Comparison of ENCODE assay signal across 14 mouse cellular contexts in genomic region chr1:84722841-84723240, GRCm38 (mm10). TPM values are rescaled to one million over a fixed set of nuclear protein-coding genes. Genes with fewer than 3 reads are reported as not detected.
DNase-seq lines count a peak whose midpoint lies in the region; ATAC-seq and TF ChIP-seq lines count a peak whose summit lies in the region.
"Had no signal": no experiment of that assay in that cellular context is flagged by ENCODE, and none has a peak within 500 bp of the region (broad histone marks: within the 10 kb centered on the region; RNA-seq: fewer than 3 reads in every experiment).

No protein-coding gene starts in this region.

- no peak for ATAC-seq in liver, embryonic 11.5 days (replicated peaks; ENCODE audit: low FRiP score)
- ATAC-seq in granulocyte monocyte progenitor cell, adult 5-6 weeks (replicated peaks; ENCODE audit: poor library complexity, severe bottlenecking): peak; percentile 88
- ATAC-seq: forebrain, embryonic 14.5 days; hindbrain, postnatal 0 days had no signal

- no peaks in the 10 kb centered on the region for H3K27me3 ChIP-seq in liver, adult 2 months (ENCODE audit: control insufficient read depth, insufficient read depth, low read length)
- no peaks in the 10 kb centered on the region for H3K27me3 ChIP-seq in liver, embryonic 11.5 days (replicated peaks; ENCODE audit: control insufficient read depth, insufficient read depth, low read length)
- H3K27me3 ChIP-seq in midbrain, embryonic 10.5 days (ENCODE audit: low read depth, poor library complexity, severe bottlenecking): no peaks in the 10 kb centered on the region
- H3K27me3 ChIP-seq: liver, embryonic 13.5 days had no signal

- peaks cover 14% of the 10 kb centered on the region for H3K4me1 ChIP-seq in liver, adult 2 months (ENCODE audit: control insufficient read depth, insufficient read depth, low read length)
- no peaks in the 10 kb centered on the region for H3K4me1 ChIP-seq in liver, embryonic 11.5 days (replicated peaks; ENCODE audit: control insufficient read depth, insufficient read depth, low read length)
- no peaks in the 10 kb centered on the region for H3K4me1 ChIP-seq in midbrain, embryonic 10.5 days
- H3K4me1 ChIP-seq: liver, embryonic 13.5 days had no signal

- no peaks in the 10 kb centered on the region for H3K79me2 ChIP-seq in liver, adult 2 months (ENCODE audit: control insufficient read depth, insufficient read depth, low read length)

- H3K4me3 ChIP-seq in liver, adult 2 months (ENCODE audit: insufficient read depth, low read depth, low read length): no peak overlapping the region
- H3K4me3 ChIP-seq in liver, embryonic 11.5 days (ENCODE audit: low read depth, low read length): no peak overlapping the region
- H3K4me3 ChIP-seq in midbrain, embryonic 10.5 days: no peak overlapping the region
- H3K4me3 ChIP-seq: liver, embryonic 13.5 days; myocyte had no signal

- no peak overlapping the region for H3K9ac ChIP-seq in liver, adult 2 months (ENCODE audit: low read depth, low read length)
- H3K9ac ChIP-seq in liver, embryonic 11.5 days (ENCODE audit: low read depth, low read length): no peak overlapping the region
- H3K9ac ChIP-seq: liver, embryonic 13.5 days had no signal

- no peak for TF ChIP-seq CTCF in liver, adult 2 months (IDR thresholded peaks at IDR 0.05; ENCODE audit: low read depth, low read length)

- no peak for TF ChIP-seq POLR2A in liver, adult 2 months (IDR thresholded peaks at IDR 0.05; ENCODE audit: extremely low read depth, insufficient read depth, low read length)

- no peak overlapping the region for H3K4me2 ChIP-seq in liver, embryonic 11.5 days
- H3K4me2 ChIP-seq: liver, embryonic 13.5 days had no signal

- no peaks in the 10 kb centered on the region for H3K9me3 ChIP-seq in liver, embryonic 11.5 days (ENCODE audit: control insufficient read depth, low read length)
- H3K9me3 ChIP-seq in midbrain, embryonic 10.5 days (replicated peaks): no peaks in the 10 kb centered on the region
- H3K9me3 ChIP-seq: liver, embryonic 13.5 days had no signal

- peak; percentile 75 for DNase-seq in liver, adult 2 months (ENCODE audit: extremely low read depth, low read depth, low spot score)
- DNase-seq in liver, embryonic 11.5 days (ENCODE audit: low spot score): no peak
- DNase-seq in adipocyte (ENCODE audit: low spot score): peak; percentile 47
- DNase-seq in heart, postnatal 4 days: peak; percentile 35
- DNase-seq in midbrain, embryonic 10.5 days (ENCODE audit: low spot score): no peak
- no peak for DNase-seq in kidney, adult 9 months
- no peak for DNase-seq in c-Kit-positive CD71-positive TER-119-positive erythroid progenitor cells, embryonic 14.5 days (ENCODE audit: low spot score)
- DNase-seq: cerebellum, adult 18-20 months; gastrocnemius, postnatal 25 days; liver, embryonic 13.5 days had no signal

- H3K27ac ChIP-seq in liver, adult 2 months (replicated peaks; ENCODE audit: insufficient read depth, low read depth, low read length): 0 out of 2 replicates have a peak overlapping the region, but pooled peaks have one; percentile 1
- no peak overlapping the region for H3K27ac ChIP-seq in liver, embryonic 11.5 days (ENCODE audit: low read depth, low read length)
- H3K27ac ChIP-seq in midbrain, embryonic 10.5 days (replicated peaks): no peak overlapping the region
- H3K27ac ChIP-seq: hindbrain, postnatal 0 days; liver, embryonic 13.5 days had no signal

- peaks cover 35% of the 10 kb centered on the region for H3K36me3 ChIP-seq in liver, adult 2 months (ENCODE audit: control insufficient read depth, insufficient read depth, low read length)
- peaks cover 13% of the 10 kb centered on the region for H3K36me3 ChIP-seq in liver, embryonic 11.5 days (ENCODE audit: control insufficient read depth, insufficient read depth, low read length)
- peaks cover 61% of the 10 kb centered on the region for H3K36me3 ChIP-seq in midbrain, embryonic 10.5 days

RNA-seq across cellular contexts. Expression of gene Dner, which starts 26.8 kb away (rescaled TPM):
- total RNA-seq in liver, adult 2 months (2014; rRNA removed): not detected in 2 replicates
- 0.02 TPM in 1 of 2 replicates, not detected in the other for polyA plus RNA-seq in liver, adult 2 months (2012; rRNA removed)
- 0.32 and 0.38 TPM in 2 replicates for polyA plus RNA-seq in liver, embryonic 11.5 days (2014; fragmentation: Nextera tagmentation; extraction: Ambion mirVana)
- not detected in 2 replicates for total RNA-seq in granulocyte monocyte progenitor cell, adult 5-6 weeks (2014; fragmentation: Nextera tagmentation)
- total RNA-seq in granulocyte monocyte progenitor cell, adult 5-6 weeks (2017): not detected in 2 replicates
- total RNA-seq in heart, postnatal 4 days (2021): under 1 TPM; 0.27 to 0.86 TPM
- polyA plus RNA-seq in midbrain, embryonic 10.5 days (2016; fragmentation: Nextera tagmentation; extraction: Ambion mirVana): 10.6 and 18.8 TPM in 2 replicates

Comparison
In these comparisons a context has a peak if more than half of its experiments do, and no peak if none do; other contexts are left out.
1. DNase-seq: peak in liver, adult 2 months (single experiment), adipocyte (single experiment) and heart, postnatal 4 days (single experiment); none in liver, embryonic 11.5 days (single experiment), midbrain, embryonic 10.5 days (single experiment), kidney, adult 9 months (single experiment) and c-Kit-positive CD71-positive TER-119-positive erythroid progenitor cells, embryonic 14.5 days (single experiment).